Mouse (Mus musculus): ENCODE results near the gene Ppp1r12b.

The Ppp1r12b gene

GRCm38 (mm10) chr1:134962053-134962803, 6.5 kb upstream of the Ppp1r12b start, which contains the start of gene Ube2t:
Ube2t (plus strand) TSS chr1:134962565.
- no peak for TF ChIP-seq GATA4 (IDR thresholded peaks at IDR 0.05; ENCODE audit: insufficient replicate concordance, low read length)

GRCm38 (mm10) chr1:134960634-134961033, 4.9 kb upstream of the Ppp1r12b start:
- no peak for TF ChIP-seq GATA4 (IDR thresholded peaks at IDR 0.05; ENCODE audit: insufficient replicate concordance, low read length)

GRCm38 (mm10) chr1:134955050-134955636, 599 bp downstream of the Ppp1r12b start:
- no peak for TF ChIP-seq GATA4 (IDR thresholded peaks at IDR 0.05; ENCODE audit: insufficient replicate concordance, low read length)

DNA sequence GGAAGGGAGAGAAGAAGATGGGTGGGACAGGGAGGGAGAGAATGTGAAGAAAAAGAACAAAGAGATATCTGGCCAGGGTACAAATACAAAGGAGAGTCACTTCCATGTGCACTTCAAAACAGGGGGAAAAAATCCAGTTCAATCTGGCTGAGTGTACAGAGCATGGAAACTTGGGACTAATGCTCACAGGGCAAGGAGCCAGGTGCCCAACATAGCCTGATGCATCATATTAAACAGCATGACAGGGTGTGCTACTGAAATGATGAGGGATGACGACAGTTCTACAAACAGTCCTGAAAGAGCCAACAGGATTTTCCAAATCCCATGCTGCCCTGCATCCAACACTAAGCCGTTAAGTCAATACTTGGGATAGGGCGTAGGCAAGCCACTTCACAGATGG, 5.8 kb downstream of the Ppp1r12b start:
- TF ChIP-seq GATA4 (IDR thresholded peaks at IDR 0.05; ENCODE audit: insufficient replicate concordance, low read length), result no peak

- TF ChIP-seq GATA4 (IDR thresholded peaks at IDR 0.05; ENCODE audit: insufficient replicate concordance, low read length), result no peak
Measured at GRCm38 (mm10) chr1:134947590-134947989, 8.2 kb downstream of the Ppp1r12b start.

- no peak for TF ChIP-seq GATA4 (IDR thresholded peaks at IDR 0.05; ENCODE audit: insufficient replicate concordance, low read length)
Measured at GRCm38 (mm10) chr1:134942898-134943297, 12.8 kb downstream of the Ppp1r12b start.

GRCm38 (mm10) chr1:134940863-134941262, 14.9 kb downstream of the Ppp1r12b start:
- TF ChIP-seq GATA4 (IDR thresholded peaks at IDR 0.05; ENCODE audit: insufficient replicate concordance, low read length), result no peak

DNA sequence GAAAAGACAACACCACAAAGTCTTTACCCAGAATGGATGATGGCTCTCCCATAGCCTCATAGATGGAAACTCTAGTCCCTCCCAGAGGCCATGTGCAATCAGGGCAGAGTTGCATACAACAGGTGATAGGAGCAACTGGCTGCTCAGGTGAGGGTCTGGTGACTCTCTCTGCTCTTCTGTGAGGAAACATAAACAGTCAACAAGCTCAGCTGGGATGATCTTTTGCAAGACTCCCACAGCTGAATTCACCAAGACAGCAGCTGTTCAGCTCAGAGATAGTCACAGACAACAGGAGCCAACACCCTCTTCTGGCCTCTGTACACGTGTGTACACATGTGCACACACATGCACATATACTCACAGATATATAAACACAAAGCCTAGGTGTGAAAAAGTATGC, 17.5 kb downstream of the Ppp1r12b start:
- TF ChIP-seq GATA4 (IDR thresholded peaks at IDR 0.05; ENCODE audit: insufficient replicate concordance, low read length), result no peak

GRCm38 (mm10) chr1:134936335-134936734, 19.4 kb downstream of the Ppp1r12b start:
- TF ChIP-seq GATA4 (IDR thresholded peaks at IDR 0.05; ENCODE audit: insufficient replicate concordance, low read length), result no peak

GRCm38 (mm10) chr1:134932431-134932830, 23.3 kb downstream of the Ppp1r12b start:
- no peak for TF ChIP-seq GATA4 (IDR thresholded peaks at IDR 0.05; ENCODE audit: insufficient replicate concordance, low read length)

DNA sequence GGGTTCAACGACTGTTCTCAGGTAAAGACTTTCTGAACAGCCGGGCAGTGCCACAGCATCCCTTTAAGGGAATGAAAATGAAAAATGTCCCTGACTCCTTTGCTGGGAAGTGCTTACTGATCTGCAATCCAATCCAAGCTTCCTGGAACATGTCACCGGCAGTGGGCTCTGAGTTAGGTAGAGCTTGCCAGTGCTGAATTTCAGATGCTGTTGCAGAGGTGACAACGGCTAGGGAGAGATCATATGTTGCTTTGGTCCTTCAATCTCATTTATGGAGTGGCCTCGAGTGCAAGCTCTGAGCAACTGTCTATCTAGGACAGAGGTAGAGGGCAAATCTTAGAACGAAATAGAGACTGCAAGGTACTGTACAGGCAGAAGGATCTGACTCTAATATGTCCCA, 36.7 kb downstream of the Ppp1r12b start:
- TF ChIP-seq GATA4 (IDR thresholded peaks at IDR 0.05; ENCODE audit: insufficient replicate concordance, low read length), result no peak

DNA sequence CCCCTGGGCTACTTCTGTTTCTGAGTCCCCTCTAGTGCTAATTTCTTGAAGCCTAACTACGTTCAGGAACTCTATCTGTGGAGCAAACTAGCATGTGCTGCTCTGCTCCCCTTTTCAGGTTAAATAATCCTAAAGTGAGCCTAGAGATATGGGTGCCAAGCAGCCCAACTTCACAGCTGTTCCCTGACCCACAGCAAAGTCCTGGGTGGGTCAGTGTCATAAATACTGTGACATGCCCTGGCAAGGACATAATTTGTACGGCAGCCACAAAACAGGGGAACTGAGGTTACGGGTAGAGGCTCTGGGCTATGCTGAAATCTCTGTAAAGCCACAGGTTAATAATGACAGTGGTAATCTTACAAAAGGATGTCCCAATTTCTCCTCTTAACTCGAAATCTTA, 40.3 kb downstream of the Ppp1r12b start:
- TF ChIP-seq GATA4 (IDR thresholded peaks at IDR 0.05; ENCODE audit: insufficient replicate concordance, low read length), result no peak

DNA sequence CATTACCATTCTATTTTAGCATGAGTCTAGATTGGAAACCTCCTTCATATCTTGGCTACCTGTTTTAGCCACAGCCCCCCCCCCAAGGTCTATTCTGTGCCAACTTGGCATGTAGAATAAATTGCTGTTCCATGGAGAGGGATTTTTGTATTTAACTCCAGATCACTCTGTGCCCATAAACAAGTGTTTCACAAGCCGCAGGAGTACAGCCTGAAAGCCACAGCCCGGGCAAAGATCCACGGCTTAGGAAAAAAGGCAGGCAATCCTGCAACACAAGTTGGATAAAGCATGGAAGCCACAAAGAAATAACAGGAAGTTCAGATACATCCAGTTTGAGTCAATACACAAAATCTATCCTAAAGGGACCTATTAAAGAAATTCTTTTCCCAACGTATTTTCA, 42.2 kb downstream of the Ppp1r12b start:
- TF ChIP-seq GATA4 (IDR thresholded peaks at IDR 0.05; ENCODE audit: insufficient replicate concordance, low read length), result no peak

- no peak for TF ChIP-seq GATA4 (IDR thresholded peaks at IDR 0.05; ENCODE audit: insufficient replicate concordance, low read length)
Measured at GRCm38 (mm10) chr1:134911892-134912291, 43.9 kb downstream of the Ppp1r12b start.

DNA sequence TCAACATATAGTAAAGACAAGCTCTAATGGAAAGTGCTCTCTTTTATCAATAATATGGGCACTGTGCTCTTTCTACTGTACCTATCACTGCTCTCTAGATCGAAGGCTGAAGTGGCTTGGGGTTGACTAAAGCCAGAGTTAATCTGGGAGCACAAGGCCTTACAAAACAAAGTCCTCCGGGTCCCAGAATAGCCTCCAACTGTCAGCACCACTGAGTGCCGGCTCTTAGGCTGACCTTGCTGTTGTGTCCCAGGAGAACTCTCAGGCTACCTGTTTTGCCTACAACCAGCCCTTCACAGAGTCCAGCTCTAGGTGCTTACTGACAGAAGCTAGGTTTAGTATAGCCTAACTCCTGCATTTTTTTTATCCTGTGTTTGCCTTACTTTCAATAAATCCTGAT, 45.7 kb downstream of the Ppp1r12b start:
- TF ChIP-seq GATA4 (IDR thresholded peaks at IDR 0.05; ENCODE audit: insufficient replicate concordance, low read length), result no peak

- TF ChIP-seq GATA4 (IDR thresholded peaks at IDR 0.05; ENCODE audit: insufficient replicate concordance, low read length), result no peak
Measured at GRCm38 (mm10) chr1:134909442-134909841, 46.3 kb downstream of the Ppp1r12b start.

Data from liver, adult (tissue).